Mouse (Mus musculus) cortical plate, adult 2 months (tissue): ENCODE results near the gene Muc1. TPM values are rescaled to one million over a fixed set of nuclear protein-coding genes. Genes with fewer than 3 reads are reported as not detected.

Experiments used
- H3K27ac ChIP-seq: fragments of 200-500 bp; 2 replicates; pipeline ENCODE4 v1.5.1; 2012; ENCODE audit warnings: low read length, control low read depth, inconsistent platforms; ENCODE audit not compliant: insufficient read depth
- H3K4me1 ChIP-seq: fragments of 200-500 bp; 2 replicates; pipeline ENCODE4 v1.6.1; 2011; ENCODE audit warnings: low read length; ENCODE audit not compliant: control insufficient read depth, insufficient read depth
- H3K4me3 ChIP-seq: fragments of 200-500 bp; 2 replicates; pipeline ENCODE4 v1.5.1; 2011; ENCODE audit warnings: mild to moderate bottlenecking, low read length, control low read depth; ENCODE audit not compliant: insufficient read depth
- CTCF ChIP-seq: fragments of 200-500 bp; IDR thresholded peaks from 2 replicates; pipeline ENCODE4 v1.5.1; 2011; ENCODE audit warnings: mild to moderate bottlenecking, control low read depth, low read length; ENCODE audit not compliant: insufficient read depth; ENCODE audit errors: extremely low read depth
- POLR2A ChIP-seq: fragments of 200-500 bp; IDR thresholded peaks from 2 replicates; pipeline ENCODE4 v1.6.1; 2011; ENCODE audit warnings: mild to moderate bottlenecking, low read length, control low read depth; ENCODE audit not compliant: insufficient read depth; ENCODE audit errors: extremely low read depth
- polyA plus RNA-seq: library from polyadenylated mRNA; depleted of rRNA; stranded (reverse); fragments of >200 nt; gene quantifications from 2 replicates; pipeline ENCODE4 v1.2.3, GENCODE M21; 2012

Muc1 gene
- polyA plus RNA-seq, 1 experiment: 0.88 TPM

GRCm38 (mm10) chr3:89244982-89245687 is 16.3 kb downstream of the Muc1 start:
- Histone ChIP-seq H3K4me3 (peak overlapping the region; percentile 70), H3K27ac (peak overlapping the region; percentile 83), H3K4me1 (peaks cover 2% of the 10 kb centered on the region; the same call in 1 of the 2 replicates)
- TF ChIP-seq CTCF (no peak), POLR2A (no peak)

GRCm38 (mm10) chr3:89245688-89246171 is 16.9 kb downstream of the Muc1 start, which contains the start of gene Krtcap2:
TSS of gene Krtcap2 (plus strand) at chr3:89245966.
- peaks cover 2% of the 10 kb centered on the region; the same call in 1 of the 2 replicates for H3K4me1 ChIP-seq

GRCm38 (mm10) chr3:89246261-89247100 is 17.6 kb downstream of the Muc1 start, which contains the start of gene Trim46:
TSS of gene Trim46 (minus strand) at chr3:89246309.
- peak within 1 kb of the TSS; percentile 83 for H3K27ac ChIP-seq
- peaks cover 2% of the 10 kb centered on the region; the same call in 1 of the 2 replicates for H3K4me1 ChIP-seq
- TF ChIP-seq POLR2A (peak; percentile 60; the same call in 1 of the 2 replicates), CTCF (peak; percentile 94)
- peak within 1 kb of the TSS; percentile 70 for H3K4me3 ChIP-seq

More at GRCm38 (mm10) chr3:89245688-89246171, 16.9 kb downstream of the Muc1 start, which contains the start of gene Krtcap2:
- Histone ChIP-seq H3K27ac (peak within 1 kb of the TSS; percentile 83), H3K4me3 (peak within 1 kb of the TSS; percentile 70)
- TF ChIP-seq CTCF (no peak), POLR2A (0 out of 2 replicates have a peak, but pooled peaks have one; percentile 15)

- Histone ChIP-seq H3K4me3 (no peak overlapping the region), H3K4me1 (peaks cover 2% of the 10 kb centered on the region; the same call in 1 of the 2 replicates), H3K27ac (no peak overlapping the region)
- no peak for TF ChIP-seq CTCF
- TF ChIP-seq POLR2A: no peak
These were observed 18.6 kb downstream of the Muc1 start for GRCm38 (mm10) chr3:89247466-89247865.

GRCm38 (mm10) chr3:89250435-89251040 is 21.7 kb downstream of the Muc1 start:
- Histone ChIP-seq H3K4me1 (peaks cover 2% of the 10 kb centered on the region; the same call in 1 of the 2 replicates), H3K4me3 (no peak overlapping the region), H3K27ac (no peak overlapping the region)
- no peak; the same call in 1 of the 2 replicates for TF ChIP-seq POLR2A
- TF ChIP-seq CTCF: peak; percentile 90

- H3K4me3 ChIP-seq: no peak overlapping the region
- H3K27ac ChIP-seq: no peak overlapping the region; the same call in 1 of the 2 replicates
- no peak for TF ChIP-seq CTCF
- no peak for TF ChIP-seq POLR2A
- no peaks in the 10 kb centered on the region for H3K4me1 ChIP-seq
These were observed 22.6 kb downstream of the Muc1 start for GRCm38 (mm10) chr3:89251365-89251895.

- Histone ChIP-seq H3K4me3 (no peak overlapping the region), H3K4me1 (peaks cover 8% of the 10 kb centered on the region), H3K27ac (no peak overlapping the region)
- TF ChIP-seq CTCF (no peak), POLR2A (no peak)
These were observed 26.1 kb downstream of the Muc1 start for GRCm38 (mm10) chr3:89254994-89255393.

- H3K4me3 ChIP-seq: no peak overlapping the region
- H3K4me1 ChIP-seq: peaks cover 8% of the 10 kb centered on the region
- TF ChIP-seq POLR2A (no peak), CTCF (no peak)
- no peak overlapping the region for H3K27ac ChIP-seq
These were observed 27.3 kb downstream of the Muc1 start for GRCm38 (mm10) chr3:89256177-89256576.
